Mouse (Mus musculus) embryonic facial prominence, embryonic 11.5 days (tissue): ENCODE measurements around the gene Iqcg. TPM values are rescaled to one million over a fixed set of nuclear protein-coding genes. Genes with fewer than 3 reads are reported as not detected.
A peak's percentile ranks its signal among the peaks of the same experiment; 100 is the strongest.
"Not testable (repeated sequence)": the region's sequence is repeated elsewhere in the genome, so short reads cannot be mapped to it uniquely, and the experiment has no call there.

Experiments
- ATAC-seq: fragments of 200-750 bp; cut with Nextera tagmentation; replicated peaks from 2 replicates; pipeline ENCODE4 v1.8.0; 2017; ENCODE audit warnings: low read depth; ENCODE audit not compliant: insufficient number of reproducible peaks, low FRiP score, low TSS enrichment
- DNase-seq: peaks from one replicate; pipeline ENCODE4 v3.0.0-alpha.2; 2015; ENCODE audit warnings: low spot score
- H3K27ac ChIP-seq: fragments of 300-500 bp; sonication (generic); replicated peaks from 2 replicates; pipeline ENCODE4 v1.5.1; 2014; ENCODE audit warnings: mild to moderate bottlenecking, low read depth, low read length, control low read depth
- H3K27me3 ChIP-seq: fragments of 300-500 bp; sonication (generic); 2 replicates; pipeline ENCODE4 v1.6.1; 2014; ENCODE audit warnings: mild to moderate bottlenecking, low read length, moderate library complexity, mixed read lengths; ENCODE audit not compliant: control insufficient read depth, insufficient read depth
- H3K36me3 ChIP-seq: fragments of 300-500 bp; sonication (generic); replicated peaks from 2 replicates; pipeline ENCODE4 v1.6.1; 2014; ENCODE audit warnings: low read depth, mild to moderate bottlenecking, low read length, moderate library complexity, mixed read lengths; ENCODE audit not compliant: control insufficient read depth, insufficient read depth
- H3K4me1 ChIP-seq: fragments of 300-500 bp; sonication (generic); 2 replicates; pipeline ENCODE4 v1.6.1; 2014; ENCODE audit warnings: low read length, mixed read lengths; ENCODE audit not compliant: control insufficient read depth, insufficient read depth
- H3K4me2 ChIP-seq: fragments of 300-500 bp; sonication (generic); 2 replicates; pipeline ENCODE4 v1.6.1; 2014; ENCODE audit warnings: low read depth, mild to moderate bottlenecking, control low read depth, low read length, moderate library complexity
- H3K4me3 ChIP-seq: fragments of 300-500 bp; sonication (generic); 2 replicates; pipeline ENCODE4 v1.5.1; 2014; ENCODE audit warnings: low read depth, low read length, control low read depth
- H3K9ac ChIP-seq: fragments of 300-500 bp; sonication (generic); replicated peaks from 2 replicates; pipeline ENCODE4 v1.6.1; 2014; ENCODE audit warnings: mild to moderate bottlenecking, control low read depth, low read length
- H3K9me3 ChIP-seq: fragments of 300-500 bp; sonication (generic); replicated peaks from 2 replicates; pipeline ENCODE4 v1.6.1; 2016; ENCODE audit warnings: mild to moderate bottlenecking, low read length, inconsistent platforms, mixed read lengths; ENCODE audit not compliant: control insufficient read depth
- WGBS: fragments of 180-500 bp; shearing (Covaris S2); extraction: QIAGEN DNeasy Blood & Tissue Kit; methylation state at CpG from one replicate; pipeline ENCODE4 v1.1.7; 2014; 5-methylcytosine and 5-hydroxymethylcytosine counted together
- polyA plus RNA-seq: library from polyadenylated mRNA; unstranded; fragments of >200 nt; fragmentation: Nextera tagmentation; extraction: Ambion mirVana; gene quantifications from 2 replicates; pipeline ENCODE4 v1.2.1, GENCODE M21; 2014

Gene Iqcg
- polyA plus RNA-seq, 1 experiment from 2014 or later, result 3.8 TPM

- ATAC-seq, result no peak
- Histone ChIP-seq H3K4me1 (peaks cover 3% of the 10 kb centered on the region), H3K4me2 (no peak overlapping the region), H3K9me3 (no peaks in the 10 kb centered on the region), H3K36me3 (peaks cover 12% of the 10 kb centered on the region), H3K9ac (no peak overlapping the region), H3K27me3 (no peaks in the 10 kb centered on the region), H3K27ac (no peak overlapping the region), H3K4me3 (no peak overlapping the region)
- 86% methylated on average over 1 of the region's 1 CpGs for WGBS
- DNase-seq, result no peak
Measured at GRCm38 (mm10) chr16:33059471-33059870, 3.5 kb upstream of the Iqcg start.

- not testable (repeated sequence) for H3K4me2 ChIP-seq, ATAC-seq, DNase-seq, H3K9ac ChIP-seq, H3K27ac ChIP-seq, H3K4me1 ChIP-seq, H3K27me3 ChIP-seq, H3K4me3 ChIP-seq, H3K9me3 ChIP-seq
- peaks cover 12% of the 10 kb centered on the region for H3K36me3 ChIP-seq
- 91% methylated on average over 9 of the region's 9 CpGs for WGBS
Measured at GRCm38 (mm10) chr16:33058656-33059055, 2.6 kb upstream of the Iqcg start.

- no peak for DNase-seq
- peak overlapping the region; percentile 22; the same call in 1 of the 2 replicates for H3K9ac ChIP-seq
Measured at GRCm38 (mm10) chr16:33058033-33058432, 2.0 kb upstream of the Iqcg start.

GRCm38 (mm10) chr16:33056786-33057185, 768 bp upstream of the Iqcg start:
- Histone ChIP-seq H3K4me1 (no peaks in the 10 kb centered on the region; the same call in 1 of the 2 replicates), H3K4me3 (peak overlapping the region; percentile 94), H3K27ac (peak overlapping the region; percentile 87), H3K27me3 (no peaks in the 10 kb centered on the region), H3K4me2 (peak overlapping the region; percentile 57), H3K9ac (peak overlapping the region; percentile 98), H3K9me3 (no peaks in the 10 kb centered on the region), H3K36me3 (peaks cover 12% of the 10 kb centered on the region)
- under 1% methylated on average over 24 of the region's 24 CpGs for whole genome bisulfite sequencing
- ATAC-seq, result no peak
- DNase-seq, result no peak

More at GRCm38 (mm10) chr16:33058033-33058432, 2.0 kb upstream of the Iqcg start:
- no peak for ATAC-seq
- Histone ChIP-seq H3K4me1 (no peaks in the 10 kb centered on the region; the same call in 1 of the 2 replicates), H3K4me2 (peak overlapping the region; percentile 34), H3K9me3 (no peaks in the 10 kb centered on the region), H3K27ac (no peak overlapping the region), H3K36me3 (peaks cover 12% of the 10 kb centered on the region), H3K27me3 (no peaks in the 10 kb centered on the region), H3K4me3 (peak overlapping the region; percentile 94)
- WGBS, result 90% methylated on average over 16 of the region's 16 CpGs

- no peak overlapping the region for H3K27ac ChIP-seq
- DNase-seq (no peak), ATAC-seq (peak; percentile 34)
- peak overlapping the region; percentile 19 for H3K4me2 ChIP-seq
- no peaks in the 10 kb centered on the region for H3K27me3 ChIP-seq
- no peak overlapping the region for H3K9ac ChIP-seq
- H3K4me3 ChIP-seq, result peak overlapping the region; percentile 94; the same call in 1 of the 2 replicates
- 24% methylated on average over 10 of the region's 10 CpGs for WGBS
- no peaks in the 10 kb centered on the region; the same call in 1 of the 2 replicates for H3K4me1 ChIP-seq
- H3K36me3 ChIP-seq, result peaks cover 12% of the 10 kb centered on the region
- no peaks in the 10 kb centered on the region for H3K9me3 ChIP-seq
Measured at GRCm38 (mm10) chr16:33055655-33056054, 363 bp downstream of the Iqcg start.

GRCm38 (mm10) chr16:33054927-33055326, 1.1 kb downstream of the Iqcg start:
- WGBS, result 84% methylated on average over 2 of the region's 2 CpGs
- H3K4me3 ChIP-seq, DNase-seq, H3K9me3 ChIP-seq, H3K9ac ChIP-seq, H3K36me3 ChIP-seq, H3K27me3 ChIP-seq, ATAC-seq, H3K4me1 ChIP-seq, H3K4me2 ChIP-seq, H3K27ac ChIP-seq: not testable (repeated sequence)

GRCm38 (mm10) chr16:33053141-33053540, 2.9 kb downstream of the Iqcg start:
- Histone ChIP-seq H3K4me2 (no peak overlapping the region), H3K9me3 (no peaks in the 10 kb centered on the region), H3K9ac (no peak overlapping the region), H3K27me3 (no peaks in the 10 kb centered on the region), H3K4me1 (no peaks in the 10 kb centered on the region; the same call in 1 of the 2 replicates), H3K4me3 (no peak overlapping the region), H3K27ac (no peak overlapping the region), H3K36me3 (peaks cover 3% of the 10 kb centered on the region)
- no peak for DNase-seq
- no peak for ATAC-seq
- WGBS, result 67% methylated on average over 5 of the region's 5 CpGs

- Histone ChIP-seq H3K4me1 (no peaks in the 10 kb centered on the region), H3K9me3 (no peaks in the 10 kb centered on the region), H3K27me3 (no peaks in the 10 kb centered on the region), H3K36me3 (no peaks in the 10 kb centered on the region), H3K4me2 (no peak overlapping the region), H3K27ac (no peak overlapping the region), H3K4me3 (no peak overlapping the region), H3K9ac (no peak overlapping the region)
- DNase-seq (no peak), ATAC-seq (no peak)
- 91% methylated on average over 16 of the region's 16 CpGs for WGBS
Measured at GRCm38 (mm10) chr16:33049809-33050208, 6.2 kb downstream of the Iqcg start.
